Mouse (Mus musculus) naive thymus-derived CD4-positive, alpha-beta T cell, adult 2 months (primary cell): ENCODE results near the gene Slc35e2.
"Not testable (repeated sequence)": the region's sequence is repeated elsewhere in the genome, so short reads cannot be mapped to it uniquely, and the experiment has no call there.

Experiments used
- DNase-seq: peaks from one replicate; pipeline ENCODE4 v3.0.0-alpha.2; 2011; ENCODE audit warnings: low read depth

Gene Slc35e2

DNA sequence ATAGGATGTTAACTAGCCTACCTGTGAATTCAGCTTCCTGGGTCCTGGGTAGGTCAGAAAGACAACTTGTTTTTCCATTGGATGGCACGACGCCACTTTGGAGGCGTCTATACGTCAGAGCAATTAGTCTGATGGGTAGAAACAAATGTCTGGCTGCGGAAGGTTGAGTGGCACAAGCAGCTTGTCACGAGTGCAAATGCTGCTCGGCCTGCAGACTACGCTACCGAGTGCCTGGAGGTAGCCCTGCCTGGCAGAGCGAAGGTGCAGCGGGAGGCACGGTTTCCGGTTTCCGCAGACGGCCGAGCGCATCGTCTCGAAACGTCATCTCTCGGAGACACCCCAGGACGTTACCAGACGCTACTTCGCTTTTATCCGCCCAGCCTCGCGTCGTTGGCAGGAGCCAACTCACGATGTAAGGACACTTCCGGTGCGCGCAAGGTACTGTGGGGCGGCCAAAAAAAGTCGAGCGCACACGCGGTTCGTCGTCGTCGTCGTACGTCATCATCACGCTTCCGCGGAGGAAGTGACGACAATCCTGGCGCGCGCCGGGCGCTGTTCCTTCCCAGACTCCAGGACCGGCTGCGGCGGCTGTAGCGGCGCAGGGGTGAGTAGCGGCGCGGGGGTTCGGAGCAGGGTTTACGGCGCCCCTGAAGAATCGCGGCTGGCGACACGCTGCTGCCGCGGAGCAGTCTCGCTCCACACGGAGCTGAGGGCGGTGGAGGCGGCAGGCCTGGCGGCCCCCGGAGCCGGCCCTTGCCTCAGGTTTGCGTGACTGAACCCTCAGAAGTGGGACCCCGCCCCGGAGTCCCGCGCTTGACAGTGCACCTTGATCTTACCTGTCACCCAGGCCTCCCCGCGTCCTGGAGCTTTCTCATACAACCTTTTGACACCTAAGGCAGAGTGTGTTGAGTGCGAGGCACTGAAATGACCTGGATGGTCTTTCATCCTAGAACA, 23.4 kb downstream of the Slc35e2 start, which contains the start of gene Cdk11b:
Gene Cdk11b (plus strand): TSS at position 517 of the 954 bp plus-strand sequence.
- peak; percentile 99 for DNase-seq

DNA sequence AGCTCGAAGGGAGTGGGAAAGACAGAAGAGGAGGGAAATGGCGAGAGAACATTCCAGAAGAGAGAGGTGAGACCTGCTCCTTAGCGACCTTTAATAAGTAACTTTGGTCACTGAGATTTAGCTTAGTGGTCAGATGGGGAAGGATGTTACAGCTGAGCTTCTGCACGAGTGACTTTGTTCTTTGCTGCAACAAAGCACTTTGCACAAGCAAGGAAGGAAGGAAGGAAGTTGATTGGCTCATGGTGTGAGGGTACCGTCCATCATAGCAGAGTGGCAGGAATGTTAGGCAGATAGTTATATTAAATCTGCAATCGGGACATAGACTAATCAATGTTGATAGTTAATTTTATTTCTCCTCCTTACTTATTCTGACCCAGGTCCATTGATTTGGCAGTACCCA, 29.1 kb downstream of the Slc35e2 start:
- DNase-seq = no peak

DNA sequence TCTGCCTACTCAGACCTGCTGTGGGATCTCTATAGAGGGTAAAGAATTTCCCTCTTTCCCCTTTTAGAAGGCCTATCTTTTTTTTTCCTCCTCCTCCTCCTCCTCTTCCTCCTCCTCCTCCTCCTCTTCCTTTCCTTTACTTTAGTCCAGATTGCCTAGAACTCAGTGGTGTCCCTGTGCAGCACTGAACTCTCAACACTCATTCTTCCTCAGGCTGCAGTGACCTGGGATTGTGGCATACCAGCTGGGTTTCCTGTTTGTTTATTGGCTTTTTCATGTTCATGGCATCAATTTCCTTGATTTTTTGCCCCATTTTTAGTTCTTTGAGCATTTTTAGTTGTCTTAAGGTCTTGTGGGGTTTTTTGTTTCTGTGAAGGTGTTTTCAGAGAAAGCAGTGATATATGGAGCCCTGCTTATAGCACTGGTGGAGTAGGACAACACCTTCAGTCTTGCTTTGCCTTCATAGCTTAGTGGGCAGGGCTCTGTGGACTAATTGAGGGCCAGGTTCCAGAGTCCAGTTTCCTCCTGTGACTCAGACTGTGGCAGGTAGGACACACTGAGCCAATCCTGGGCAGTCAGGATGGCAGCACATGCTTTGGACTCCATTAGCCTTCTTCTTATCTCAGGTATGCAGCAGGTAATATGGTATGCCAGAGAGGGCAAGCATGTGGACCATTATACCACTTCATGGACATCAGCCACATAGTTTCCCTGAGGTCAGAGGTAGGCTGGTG, 34.7 kb downstream of the Slc35e2 start:
- DNase-seq = no peak

DNA sequence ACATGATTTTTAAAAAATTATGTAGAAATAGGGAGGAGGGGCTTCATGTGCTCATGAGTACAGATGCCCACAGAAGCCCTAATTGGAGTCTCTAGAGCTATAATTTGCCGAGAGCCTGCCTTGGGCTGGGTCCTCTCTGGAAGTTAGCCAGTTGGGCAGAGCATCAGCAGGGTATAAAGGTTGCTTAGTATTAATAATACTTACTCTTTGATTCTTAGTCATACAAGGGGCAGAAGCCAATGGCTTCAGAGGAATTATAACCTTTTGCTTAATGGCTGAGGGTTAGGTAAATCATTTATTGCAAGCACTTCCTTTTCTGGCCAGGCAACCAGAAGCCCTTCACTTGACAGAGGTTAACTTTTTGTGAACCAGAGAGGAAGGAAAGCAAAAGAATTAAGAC, 42.3 kb downstream of the Slc35e2 start:
- DNase-seq = no peak

DNA sequence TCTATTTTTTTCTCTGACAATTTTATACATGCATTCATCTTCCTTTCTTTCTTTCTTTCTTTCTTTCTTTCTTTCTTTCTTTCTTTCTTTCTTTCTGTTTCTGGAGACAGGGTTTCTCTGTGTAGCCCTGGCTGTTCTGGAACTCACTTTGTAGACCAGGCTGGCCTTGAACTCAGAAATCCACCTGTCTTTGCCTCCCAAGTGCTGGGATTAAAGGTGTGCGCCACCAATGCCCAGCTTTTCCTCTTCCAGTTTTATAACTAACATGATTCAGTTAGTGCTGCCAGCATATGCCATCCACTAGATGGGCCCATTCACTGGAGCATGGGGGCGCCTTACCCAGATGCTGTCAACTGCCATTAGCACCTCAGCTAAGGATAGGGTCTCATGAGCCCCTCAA, 44.1 kb downstream of the Slc35e2 start, which contains the start of gene Gm10563:
Gene Gm10563 (minus strand): TSS at position 101 of the 400 bp plus-strand sequence.
- not testable (repeated sequence) for DNase-seq

DNA sequence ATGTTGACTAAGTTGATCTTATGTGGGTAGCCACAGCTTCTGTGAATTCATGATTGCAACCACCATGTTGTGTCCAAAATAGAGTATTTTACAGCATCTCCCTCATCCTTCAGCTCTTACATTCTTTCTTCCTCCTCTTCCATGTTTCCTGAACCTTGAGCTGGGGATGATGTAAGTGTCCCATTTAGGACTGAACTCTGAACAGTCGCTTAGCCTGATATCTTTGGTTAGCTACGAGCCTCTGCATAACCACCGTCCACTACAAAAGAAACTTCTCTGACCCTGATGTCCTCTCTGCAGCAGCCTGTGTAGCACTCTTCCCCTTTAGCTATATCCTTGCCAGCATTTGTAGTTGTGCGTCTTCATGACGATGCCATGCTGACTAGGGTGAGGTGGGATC, 44.5 kb downstream of the Slc35e2 start:
- no peak for DNase-seq

DNA sequence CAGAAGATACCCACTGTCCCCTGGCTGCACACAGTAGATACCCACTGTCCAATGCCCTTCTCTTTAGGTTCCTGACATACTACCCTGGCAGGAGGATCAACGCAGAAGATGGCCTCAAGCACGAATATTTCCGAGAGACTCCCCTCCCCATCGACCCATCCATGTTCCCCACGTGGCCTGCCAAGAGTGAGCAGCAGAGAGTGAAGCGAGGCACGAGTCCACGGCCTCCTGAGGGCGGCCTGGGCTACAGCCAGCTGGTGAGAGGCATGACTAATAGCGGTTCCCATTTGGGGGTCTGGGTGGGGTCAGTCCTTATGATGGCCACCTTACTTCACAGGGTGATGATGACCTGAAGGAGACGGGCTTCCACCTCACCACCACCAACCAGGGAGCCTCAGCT, 48.1 kb downstream of the Slc35e2 start:
- no peak for DNase-seq

DNA sequence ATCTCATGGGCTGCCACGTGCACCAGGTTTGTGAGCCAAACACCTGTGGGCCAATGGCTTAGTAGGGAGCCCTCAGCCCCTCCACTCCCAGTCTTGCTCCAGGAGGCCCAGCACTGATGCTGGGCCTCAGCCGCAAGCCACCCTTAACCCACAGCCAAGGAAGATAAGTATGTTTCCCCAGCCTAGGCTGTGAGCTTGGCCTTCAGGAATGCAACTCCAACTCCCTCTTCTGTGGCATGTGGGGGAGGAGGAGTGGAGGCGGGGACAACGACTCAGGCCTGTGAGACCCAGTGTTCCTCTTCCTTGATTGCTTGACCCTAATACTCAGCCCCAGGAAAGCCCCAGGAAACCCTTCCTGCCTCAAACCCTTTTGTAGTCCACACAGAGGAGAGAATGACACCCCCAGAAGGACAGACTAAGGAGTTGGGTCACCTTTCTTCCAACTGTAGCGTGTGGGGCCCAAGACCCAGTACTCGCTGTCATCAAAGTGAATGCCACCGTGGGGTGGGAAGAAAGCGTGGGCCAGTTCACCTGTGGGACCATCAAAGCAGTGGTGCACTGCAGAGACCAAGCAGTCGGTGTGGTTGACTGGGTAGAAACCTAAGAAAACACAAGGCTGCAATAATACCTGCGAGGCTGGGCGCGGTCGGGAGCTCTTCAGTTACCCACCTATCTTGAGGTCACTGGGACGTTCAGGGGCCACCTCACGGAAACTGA, 50.5 kb downstream of the Slc35e2 start:
- DNase-seq = no peak

DNA sequence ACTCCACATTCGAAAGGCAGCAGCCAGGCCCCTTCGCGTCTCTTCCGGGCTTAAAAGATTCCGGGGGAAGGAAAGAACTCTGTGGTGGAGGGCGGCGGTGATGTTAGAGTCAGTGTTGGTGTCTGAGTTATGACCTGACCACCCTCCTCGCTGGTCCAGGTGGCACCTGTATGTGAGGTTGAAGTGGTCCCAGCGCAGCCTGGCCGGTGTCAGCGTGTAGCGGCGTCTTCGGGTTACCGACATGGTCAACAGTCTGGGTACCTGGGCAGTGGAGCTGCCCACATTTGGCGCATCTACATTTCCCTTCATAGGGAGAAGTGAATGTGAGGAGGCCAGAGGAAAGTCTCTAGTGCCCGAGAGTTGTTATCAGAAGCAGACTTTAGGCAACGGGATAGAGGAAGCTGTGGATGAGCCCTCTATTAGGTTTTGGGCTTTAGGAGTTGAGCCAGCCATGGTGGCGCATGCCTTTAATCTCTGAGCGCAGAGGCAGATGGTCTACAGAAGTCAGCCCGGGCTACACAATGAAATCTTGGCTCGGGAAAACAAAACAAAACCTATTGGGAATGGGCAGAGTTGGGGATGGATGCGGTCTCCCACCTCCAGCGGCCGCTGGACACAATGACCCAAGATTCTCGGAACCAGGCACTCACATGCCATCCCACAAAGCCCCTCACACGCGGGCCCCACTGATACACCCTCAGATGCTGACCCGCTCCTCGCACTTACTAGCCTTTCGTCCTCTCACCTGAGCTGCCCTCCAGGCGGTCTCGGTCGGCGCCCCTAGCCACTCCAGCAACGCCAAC, 51.3 kb downstream of the Slc35e2 start:
- no peak for DNase-seq

DNA sequence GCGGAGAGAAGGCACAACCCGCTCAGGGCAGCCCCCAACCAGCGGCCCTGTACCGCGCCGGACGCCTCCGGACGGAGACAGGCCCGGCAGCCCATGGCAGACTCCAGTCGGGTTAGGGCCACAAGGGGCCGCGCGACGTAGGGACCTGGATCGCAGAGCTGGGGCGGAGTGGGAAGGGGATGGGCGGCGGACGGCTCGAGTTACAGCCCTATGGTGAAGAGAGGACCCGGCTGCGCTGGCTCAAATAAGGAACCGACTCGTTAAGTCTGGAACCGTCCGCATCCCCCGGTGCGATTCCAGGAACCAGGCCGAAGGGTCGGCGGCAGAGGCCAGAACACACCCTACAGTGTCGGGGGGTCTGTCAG, 51.9 kb downstream of the Slc35e2 start, which contains the start of gene Mmp23:
Gene Mmp23 (minus strand): TSS at position 299 of the 365 bp plus-strand sequence.
- DNase-seq = no peak

DNA sequence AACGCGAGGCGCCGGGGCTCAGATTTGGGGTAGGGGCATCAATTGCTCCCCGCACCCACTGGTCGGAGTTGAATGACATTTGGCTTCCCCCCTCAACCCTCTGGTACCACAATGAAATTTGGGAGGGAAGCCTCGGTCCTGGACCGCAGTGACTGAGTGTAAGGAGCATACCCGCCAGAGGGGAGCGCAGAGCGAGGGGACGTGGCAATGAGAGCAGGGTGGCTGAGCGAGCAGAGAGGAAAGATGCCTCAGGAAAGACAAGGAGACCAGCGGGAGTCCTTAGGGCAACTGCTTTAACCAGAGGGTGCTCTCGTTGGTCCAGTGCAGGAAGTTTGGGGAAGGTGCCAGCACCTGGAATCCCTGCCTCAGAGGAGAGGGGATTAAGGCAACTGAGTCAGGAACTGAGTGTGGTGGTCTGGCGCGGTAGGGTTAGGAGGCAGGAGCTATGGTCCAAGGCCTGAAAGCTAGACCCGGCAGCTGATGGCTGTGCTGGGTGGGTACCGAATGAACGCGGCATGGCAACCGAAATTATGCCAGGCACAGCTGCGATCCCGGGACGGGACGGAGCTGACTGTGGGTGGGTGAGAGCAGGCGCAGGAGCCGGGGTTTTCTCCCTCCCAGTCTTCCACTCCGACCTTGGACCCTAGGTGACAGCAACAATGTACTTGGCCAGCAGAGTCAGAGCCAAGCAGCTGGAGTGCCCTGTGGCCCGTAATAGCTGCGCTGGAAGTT, 52.4 kb downstream of the Slc35e2 start:
- DNase-seq = peak; percentile 44

DNA sequence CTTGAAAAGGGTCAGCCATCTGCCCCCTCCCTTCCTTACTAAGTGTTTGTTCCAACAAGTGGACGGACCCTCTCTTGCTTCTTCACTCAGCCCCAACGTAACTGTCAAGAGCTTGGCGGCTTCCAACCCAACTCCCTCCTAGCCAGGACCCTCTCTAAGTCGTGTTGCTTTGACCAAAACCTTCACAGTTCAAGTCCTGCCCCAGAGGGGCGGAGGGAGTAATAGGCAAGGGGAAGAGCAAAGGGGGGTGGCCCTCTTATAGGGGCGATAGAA, 52.9 kb downstream of the Slc35e2 start:
- no peak for DNase-seq

DNA sequence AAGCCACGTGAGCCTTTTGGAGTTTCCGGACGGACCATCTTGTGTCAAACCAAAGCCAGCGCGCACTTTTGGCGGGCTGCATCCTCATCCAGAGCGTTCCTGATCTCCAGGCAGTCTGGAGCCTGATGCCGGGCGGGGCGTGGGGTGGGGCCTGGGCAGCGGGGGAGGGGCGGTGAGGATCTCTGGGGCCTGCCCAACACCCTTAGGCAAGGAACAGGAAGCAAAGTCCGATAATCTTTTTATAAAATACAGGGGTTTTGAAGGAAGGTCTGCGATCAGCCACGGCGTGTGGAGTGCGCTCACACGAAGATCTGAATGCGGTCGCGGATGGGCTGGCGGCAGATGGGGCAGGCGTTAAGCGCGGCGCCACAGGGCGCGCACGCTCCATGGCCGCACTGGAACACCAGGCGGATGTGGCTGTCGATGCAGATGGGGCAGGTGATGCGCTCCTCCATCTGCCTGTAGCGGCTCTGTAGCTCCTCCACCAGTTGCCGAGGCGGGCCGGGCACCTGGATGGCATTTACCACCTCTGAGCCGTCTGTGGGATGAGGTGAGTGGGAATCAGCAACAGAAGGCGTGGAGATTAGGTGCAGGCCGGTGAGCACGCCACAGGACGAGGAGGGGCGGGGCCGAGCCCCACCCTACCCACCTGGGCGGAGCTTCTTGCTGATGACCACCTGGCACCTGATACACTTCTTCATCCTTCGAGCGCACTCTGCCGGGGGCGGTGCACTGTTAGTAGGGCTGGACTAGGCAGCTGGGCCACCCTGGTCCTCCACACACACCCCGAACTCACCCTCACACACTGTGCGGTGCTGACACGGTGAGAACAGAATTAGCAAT, 53.5 kb downstream of the Slc35e2 start:
- DNase-seq = peak; percentile 76

DNA sequence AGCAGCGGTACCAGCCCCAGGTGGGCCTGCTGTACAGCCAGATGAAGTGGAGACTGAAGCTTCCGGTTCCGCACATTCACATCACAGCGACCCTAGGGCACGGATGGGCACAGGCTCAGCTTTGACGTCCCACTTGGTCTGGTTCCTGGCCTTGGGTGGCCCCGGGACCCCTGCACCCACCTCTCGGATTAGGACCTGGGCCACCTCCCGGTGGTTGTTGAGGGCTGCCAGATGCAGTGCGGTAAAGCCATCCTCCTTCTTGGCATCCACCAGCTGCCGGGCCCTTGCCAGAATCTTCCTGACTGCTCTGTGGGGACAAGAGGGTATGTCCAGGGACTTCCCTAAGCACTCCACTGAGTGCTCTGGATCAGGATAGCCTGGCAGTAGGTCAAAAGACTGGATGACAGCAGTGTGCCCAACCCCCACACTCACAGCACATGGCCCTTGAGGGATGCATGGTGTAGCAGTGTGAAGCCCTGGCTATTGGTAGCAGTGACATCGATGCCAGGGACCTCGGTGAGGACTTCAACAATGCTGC, 55.1 kb downstream of the Slc35e2 start:
- no peak for DNase-seq

DNA sequence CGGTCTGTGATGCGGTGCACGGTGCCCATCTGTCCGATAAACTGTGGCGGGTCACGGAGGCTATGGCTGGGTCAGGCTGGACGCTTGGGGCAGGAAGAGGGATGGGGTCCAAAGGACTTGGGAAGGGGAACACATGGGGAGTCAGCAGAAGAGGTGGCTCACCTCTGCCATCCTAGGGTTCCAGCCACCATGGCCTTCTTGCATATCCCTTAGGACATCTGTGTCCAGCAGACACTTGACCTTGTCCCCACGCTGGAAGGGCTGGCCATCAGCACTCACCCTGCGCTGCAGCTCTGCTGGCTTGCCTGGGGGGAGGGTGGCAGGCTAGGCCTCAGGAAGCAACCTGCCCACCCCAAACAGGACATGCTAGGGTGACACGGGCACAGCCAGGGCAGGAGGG, 57.7 kb downstream of the Slc35e2 start:
- DNase-seq = no peak

DNA sequence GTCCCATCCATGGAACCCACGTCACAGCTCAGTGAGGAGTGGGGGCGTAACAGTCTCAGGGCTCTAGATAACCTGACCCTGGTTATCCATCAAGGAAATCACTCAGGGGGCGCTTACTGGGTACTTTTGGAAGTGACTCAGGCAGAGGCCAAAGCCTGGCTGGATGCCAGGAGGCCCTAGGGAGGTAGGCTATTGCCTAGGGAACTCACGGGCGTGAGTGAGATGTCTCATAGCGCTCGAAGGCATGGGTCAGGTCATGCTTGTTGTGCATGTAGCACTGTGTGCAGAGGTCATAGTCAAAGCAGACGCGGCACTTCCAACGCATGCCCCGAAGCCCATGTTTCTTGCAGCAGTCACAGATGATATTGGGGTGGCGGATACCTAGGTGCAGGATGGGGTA, 59.4 kb downstream of the Slc35e2 start:
- no peak for DNase-seq

DNA sequence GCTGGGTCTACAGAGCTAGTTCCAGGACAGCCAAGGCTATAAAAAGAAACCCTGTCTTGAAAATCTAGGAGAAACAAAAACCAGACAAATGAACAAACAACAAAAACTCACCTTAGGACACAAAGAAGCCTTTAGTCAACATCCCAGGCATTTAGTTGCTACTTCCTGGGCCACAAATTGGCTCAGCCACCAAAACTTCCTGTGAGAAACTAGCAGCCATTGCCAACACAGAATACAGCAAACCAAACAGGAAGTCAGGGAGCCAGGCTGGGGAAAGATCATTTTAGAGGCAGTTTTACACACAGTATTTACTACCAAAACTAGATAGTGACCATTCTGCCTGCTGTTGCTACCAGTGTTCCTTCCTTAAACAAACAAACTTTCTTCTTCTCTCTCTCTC, 65.7 kb downstream of the Slc35e2 start:
- peak; percentile 61 for DNase-seq

DNA sequence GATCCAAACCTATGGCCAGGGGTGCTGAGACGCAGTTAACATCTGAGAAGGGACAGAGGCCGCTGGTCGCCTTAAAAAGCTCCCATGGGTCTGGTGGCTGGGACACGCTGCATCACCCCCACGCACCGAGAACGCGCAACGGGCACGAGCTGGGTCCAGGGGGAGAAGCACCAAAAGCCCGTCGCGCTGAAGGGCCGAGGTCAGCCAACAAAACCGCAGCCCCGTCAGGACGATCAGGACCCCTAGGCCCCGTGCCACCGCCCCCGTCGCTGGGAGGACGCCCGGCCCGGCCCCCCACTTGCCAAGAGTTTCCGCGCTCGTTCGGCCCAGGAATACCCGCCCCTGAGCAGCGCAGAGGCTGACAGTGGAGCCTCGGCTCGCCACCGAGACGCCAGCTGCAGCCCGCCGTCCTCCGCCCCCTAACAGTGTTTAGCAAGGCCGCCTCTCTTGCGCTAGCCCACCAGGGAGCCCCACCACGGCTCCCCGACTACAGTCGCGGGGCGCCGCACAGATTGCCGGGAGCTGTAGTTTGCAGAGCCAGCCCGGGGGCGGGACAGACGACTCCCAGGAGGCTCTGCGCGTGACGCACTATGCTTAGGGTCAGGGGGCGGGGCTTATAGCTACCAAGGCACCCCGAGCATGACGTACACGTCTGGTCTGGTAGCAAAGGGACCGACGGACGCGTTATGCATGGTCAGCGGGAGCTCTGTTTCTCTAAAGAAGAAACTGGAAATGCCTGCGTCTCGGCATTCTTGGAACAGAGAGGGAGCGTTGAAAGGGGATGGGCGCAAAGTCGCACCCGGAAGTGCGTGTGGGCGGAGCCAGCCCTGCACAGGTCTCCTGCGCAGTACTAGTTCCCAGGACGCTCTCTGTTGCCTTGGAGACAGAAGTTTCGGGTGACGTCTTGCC, 67.7 kb downstream of the Slc35e2 start, which contains the start of gene Mib2:
Gene Mib2 (minus strand): TSS at position 510 of the 909 bp plus-strand sequence.
- peak; percentile 99 for DNase-seq
